In genomic region chr5:38826586-38826985, GRCm38 (mm10) we compare ENCODE assay signal across 16 mouse cellular contexts. TPM values are rescaled to one million over a fixed set of nuclear protein-coding genes. Genes with fewer than 3 reads are reported as not detected.
"Had no signal": no experiment of that assay in that cellular context is flagged by ENCODE, and none has a peak within 500 bp of the region (broad histone marks: within the 10 kb centered on the region; RNA-seq: fewer than 3 reads in every experiment).

No protein-coding gene starts in this region.

- H3K4me3 ChIP-seq: neural tube, embryonic 13.5 days; neural tube, embryonic 15.5 days; stomach, embryonic 15.5 days had no signal

- H3K9me3 ChIP-seq: neural tube, embryonic 13.5 days; neural tube, embryonic 15.5 days; stomach, embryonic 15.5 days had no signal

- H3K27me3 ChIP-seq: neural tube, embryonic 13.5 days; neural tube, embryonic 15.5 days; stomach, embryonic 15.5 days had no signal

- H3K4me1 ChIP-seq: neural tube, embryonic 13.5 days; neural tube, embryonic 15.5 days; stomach, embryonic 15.5 days had no signal

- H3K4me2 ChIP-seq: neural tube, embryonic 13.5 days; neural tube, embryonic 15.5 days; stomach, embryonic 15.5 days had no signal

- H3K9ac ChIP-seq: neural tube, embryonic 13.5 days; neural tube, embryonic 15.5 days; stomach, embryonic 15.5 days had no signal

- DNase-seq: retina, postnatal 1 day; right cerebral cortex, adult 18-20 months; right cerebral cortex, postnatal 14 days; right cerebral cortex, postnatal 25 days; right cerebral cortex, postnatal 4 days; spleen, adult 18-20 months; thymus, adult 18-20 months; thymus, adult 2 months; thymus, postnatal 14 days; thymus, postnatal 25 days; thymus, postnatal 36 days; thymus, postnatal 4 days had no signal

- H3K27ac ChIP-seq: neural tube, embryonic 13.5 days; neural tube, embryonic 15.5 days; stomach, embryonic 15.5 days; stomach, postnatal 0 days had no signal

- H3K36me3 ChIP-seq: neural tube, embryonic 13.5 days; neural tube, embryonic 15.5 days; stomach, embryonic 15.5 days had no signal

RNA-seq across cellular contexts. Expression of gene Clnk, which starts 50.0 kb away (rescaled TPM):
- polyA plus RNA-seq: neural tube, embryonic 13.5 days had no signal
